Mouse (Mus musculus) liver, embryonic 14.5 days (tissue): Measurements from ENCODE around the gene Serpinb9.

Source experiments
- CTCF ChIP-seq: IDR thresholded peaks from 2 replicates; pipeline ENCODE4 v1.5.1; 2016; ENCODE audit warnings: antibody characterized with exemption, low read depth, control low read depth
- EP300 ChIP-seq: IDR thresholded peaks from 2 replicates; pipeline ENCODE4 v1.6.1; 2016; ENCODE audit warnings: antibody characterized with exemption, low read depth

DNA sequence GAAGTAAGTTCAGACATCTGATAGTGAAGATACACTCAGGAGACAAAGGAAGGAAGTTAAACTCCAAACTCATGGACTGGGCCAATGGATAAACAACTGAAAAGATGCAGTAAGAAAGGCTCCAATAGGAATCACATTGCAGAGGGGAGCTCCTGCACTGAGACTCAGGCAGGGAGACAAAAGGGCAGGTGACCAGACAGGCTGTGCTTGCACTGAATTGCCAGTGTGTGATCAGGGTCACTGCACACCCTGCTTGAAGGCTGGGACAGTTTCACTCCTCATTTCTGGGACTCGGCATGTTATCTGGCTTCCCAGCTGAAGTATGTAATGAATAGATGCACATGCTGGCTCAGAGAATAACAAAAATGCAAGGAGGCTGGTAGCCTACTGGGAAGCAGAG lies 60.0 kb downstream of the Serpinb9 start:
- no peak for TF ChIP-seq CTCF
- TF ChIP-seq EP300, result no peak
